Mouse (Mus musculus): ENCODE results near the gene Fam57b. TPM values are rescaled to one million over a fixed set of nuclear protein-coding genes. Genes with fewer than 3 reads are reported as not detected.

Gene Fam57b
- polyA plus RNA-seq, 1 experiment: not detected

DNA sequence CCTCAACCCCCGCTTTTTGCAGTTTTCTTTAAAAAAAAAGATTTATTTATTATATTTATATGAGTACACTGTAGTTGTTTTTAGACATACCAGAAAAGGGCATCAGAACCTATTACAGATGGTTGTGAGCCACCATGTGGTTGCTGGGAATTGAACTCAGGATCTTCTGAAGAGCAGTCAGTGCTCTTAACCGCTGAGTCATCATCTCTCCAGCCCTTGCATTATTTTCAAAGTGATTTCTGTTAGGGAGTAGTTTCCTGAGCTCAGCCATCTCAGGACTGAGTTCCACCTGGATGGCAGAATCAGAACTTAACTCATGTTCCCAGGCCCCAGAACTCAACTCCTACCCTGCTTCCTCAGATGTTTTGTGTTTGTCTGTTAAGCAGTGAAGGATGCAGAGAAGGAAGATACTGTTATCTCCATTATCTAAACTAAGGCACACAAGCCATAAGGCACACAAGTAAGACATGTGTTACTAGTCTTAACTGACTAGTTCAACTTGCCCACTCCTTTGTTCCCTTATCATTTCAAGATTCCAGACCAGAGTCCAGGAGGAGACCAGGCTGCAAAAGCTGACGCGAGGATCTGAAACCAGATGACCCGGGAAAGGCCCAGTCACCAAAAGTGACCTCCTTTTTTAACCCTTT lies 12.4 kb downstream of the Fam57b start:
- no peak for TF ChIP-seq GATA1 (IDR thresholded peaks at IDR 0.05; ENCODE audit: low read length)
- TF ChIP-seq TAL1 (IDR thresholded peaks at IDR 0.05; ENCODE audit: low read length): no peak
- peaks cover 6% of the 10 kb centered on the region; the same call in 1 of the 2 replicates for H3K27me3 ChIP-seq (ENCODE audit: control insufficient read depth)
- no peaks in the 10 kb centered on the region for H3K9me3 ChIP-seq (ENCODE audit: control insufficient read depth, low read length)
- H3K4me1 ChIP-seq (ENCODE audit: control insufficient read depth): peaks cover 37% of the 10 kb centered on the region
- H3K4me3 ChIP-seq (replicated peaks): peak overlapping the region; percentile 69
- peaks cover 7% of the 10 kb centered on the region for H3K36me3 ChIP-seq (ENCODE audit: control insufficient read depth)

DNA sequence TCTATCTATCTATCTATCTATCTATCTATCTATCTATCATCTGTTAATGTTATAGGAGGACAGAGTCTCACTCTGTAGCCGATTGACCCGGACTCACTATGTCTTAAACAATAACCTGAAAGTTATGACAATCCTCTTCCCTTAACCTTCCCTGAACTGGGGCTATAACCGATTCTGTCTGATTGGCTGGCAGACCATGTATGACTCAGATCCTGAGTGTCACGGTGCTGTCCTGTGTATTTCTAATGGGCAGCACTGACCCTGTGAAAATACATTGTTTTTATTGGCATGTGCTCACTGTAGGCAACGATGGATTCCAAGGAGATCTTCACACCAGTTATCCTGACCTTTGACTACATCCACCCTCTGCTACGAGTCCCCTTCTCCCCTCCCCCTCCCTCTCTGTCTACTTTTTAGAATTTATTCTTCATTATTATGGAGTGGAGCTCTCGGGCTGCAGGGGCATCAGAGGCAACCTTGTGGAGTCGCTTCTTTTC lies 18.3 kb downstream of the Fam57b start:
- no peaks in the 10 kb centered on the region; the same call in none of the 2 replicates for H3K4me1 ChIP-seq (ENCODE audit: control insufficient read depth)
- no peaks in the 10 kb centered on the region for H3K36me3 ChIP-seq (ENCODE audit: control insufficient read depth)
- no peak overlapping the region for H3K4me3 ChIP-seq (replicated peaks)
- TF ChIP-seq GATA1 (IDR thresholded peaks at IDR 0.05; ENCODE audit: low read length) (no peak), TAL1 (IDR thresholded peaks at IDR 0.05; ENCODE audit: low read length) (no peak)
- peaks cover 6% of the 10 kb centered on the region for H3K9me3 ChIP-seq (ENCODE audit: control insufficient read depth, low read length)
- peaks cover 6% of the 10 kb centered on the region; the same call in 1 of the 2 replicates for H3K27me3 ChIP-seq (ENCODE audit: control insufficient read depth)

DNA sequence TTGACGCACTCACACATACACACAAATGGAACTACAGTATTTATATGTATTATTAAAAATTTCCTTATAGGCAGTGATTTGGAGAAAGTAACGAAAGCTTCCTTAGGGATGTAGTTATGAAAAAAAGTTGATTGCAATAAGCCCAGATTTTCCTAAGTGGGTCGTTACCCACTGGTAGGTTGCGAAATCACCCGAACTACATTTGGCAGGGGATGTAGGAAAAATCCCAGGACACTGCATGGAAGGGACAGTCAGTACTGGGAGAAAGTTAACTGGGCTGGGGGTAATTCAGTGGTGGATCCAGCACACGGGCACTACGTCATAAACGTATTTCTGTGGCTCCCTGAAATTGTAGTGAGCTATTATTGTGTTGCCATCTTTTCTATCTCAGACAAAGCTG lies 19.0 kb downstream of the Fam57b start:
- H3K4me3 ChIP-seq (replicated peaks): no peak overlapping the region
- no peaks in the 10 kb centered on the region for H3K36me3 ChIP-seq (ENCODE audit: control insufficient read depth)
- peaks cover 6% of the 10 kb centered on the region; the same call in 1 of the 2 replicates for H3K27me3 ChIP-seq (ENCODE audit: control insufficient read depth)
- no peak for TF ChIP-seq TAL1 (IDR thresholded peaks at IDR 0.05; ENCODE audit: low read length)
- no peak for TF ChIP-seq GATA1 (IDR thresholded peaks at IDR 0.05; ENCODE audit: low read length)
- peaks cover 6% of the 10 kb centered on the region for H3K9me3 ChIP-seq (ENCODE audit: control insufficient read depth, low read length)
- H3K4me1 ChIP-seq (ENCODE audit: control insufficient read depth): no peaks in the 10 kb centered on the region; the same call in none of the 2 replicates

DNA sequence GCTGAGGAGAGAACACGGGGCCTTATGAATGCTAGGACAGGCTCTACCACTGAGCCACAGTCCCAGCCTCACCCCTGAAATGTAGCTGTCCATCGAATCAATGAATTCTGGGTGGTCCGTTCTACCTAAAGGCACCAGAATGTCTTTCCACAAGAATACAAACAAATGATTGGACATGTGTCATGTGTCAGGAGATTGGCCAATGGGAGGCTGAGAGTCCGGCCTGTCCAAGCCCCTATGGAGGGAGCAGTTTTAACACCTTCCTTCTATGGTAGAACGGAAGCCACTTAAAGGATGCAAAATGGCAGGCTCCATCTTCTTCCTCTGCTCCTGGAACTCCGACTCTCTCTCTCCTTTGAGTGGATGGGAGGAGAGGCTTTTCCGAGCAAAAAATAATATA lies 20.1 kb downstream of the Fam57b start:
- Histone ChIP-seq H3K4me3 (replicated peaks) (no peak overlapping the region), H3K36me3 (ENCODE audit: control insufficient read depth) (no peaks in the 10 kb centered on the region), H3K4me1 (ENCODE audit: control insufficient read depth) (peaks cover 5% of the 10 kb centered on the region), H3K27me3 (ENCODE audit: control insufficient read depth) (peaks cover 13% of the 10 kb centered on the region), H3K9me3 (ENCODE audit: control insufficient read depth, low read length) (peaks cover 6% of the 10 kb centered on the region)
- TF ChIP-seq TAL1 (IDR thresholded peaks at IDR 0.05; ENCODE audit: low read length) (no peak), GATA1 (IDR thresholded peaks at IDR 0.05; ENCODE audit: low read length) (no peak)

DNA sequence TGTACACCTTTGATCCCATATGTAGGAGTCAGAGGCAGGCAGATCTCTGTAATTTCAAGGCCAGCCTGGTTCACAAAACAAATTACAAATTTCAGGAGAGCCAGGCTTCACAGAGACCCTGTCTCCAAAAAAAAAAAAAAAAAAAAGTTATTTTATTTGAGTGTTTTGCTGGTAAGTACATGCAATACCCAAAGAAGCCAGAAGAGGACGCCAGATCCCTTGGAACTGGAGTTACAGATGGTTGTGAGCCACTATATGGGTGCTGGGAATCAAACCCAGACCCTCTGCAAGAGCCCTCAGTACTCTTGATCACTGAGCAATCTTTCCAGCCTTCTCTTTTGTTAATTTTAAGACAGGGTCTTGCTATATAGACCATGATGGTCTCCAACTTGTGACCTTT lies 21.4 kb downstream of the Fam57b start:
- no peak for TF ChIP-seq TAL1 (IDR thresholded peaks at IDR 0.05; ENCODE audit: low read length)
- TF ChIP-seq GATA1 (IDR thresholded peaks at IDR 0.05; ENCODE audit: low read length): no peak
- Histone ChIP-seq H3K36me3 (ENCODE audit: control insufficient read depth) (no peaks in the 10 kb centered on the region), H3K9me3 (ENCODE audit: control insufficient read depth, low read length) (peaks cover 6% of the 10 kb centered on the region), H3K27me3 (ENCODE audit: control insufficient read depth) (peaks cover 24% of the 10 kb centered on the region), H3K4me1 (ENCODE audit: control insufficient read depth) (peaks cover 5% of the 10 kb centered on the region), H3K4me3 (replicated peaks) (no peak overlapping the region)

DNA sequence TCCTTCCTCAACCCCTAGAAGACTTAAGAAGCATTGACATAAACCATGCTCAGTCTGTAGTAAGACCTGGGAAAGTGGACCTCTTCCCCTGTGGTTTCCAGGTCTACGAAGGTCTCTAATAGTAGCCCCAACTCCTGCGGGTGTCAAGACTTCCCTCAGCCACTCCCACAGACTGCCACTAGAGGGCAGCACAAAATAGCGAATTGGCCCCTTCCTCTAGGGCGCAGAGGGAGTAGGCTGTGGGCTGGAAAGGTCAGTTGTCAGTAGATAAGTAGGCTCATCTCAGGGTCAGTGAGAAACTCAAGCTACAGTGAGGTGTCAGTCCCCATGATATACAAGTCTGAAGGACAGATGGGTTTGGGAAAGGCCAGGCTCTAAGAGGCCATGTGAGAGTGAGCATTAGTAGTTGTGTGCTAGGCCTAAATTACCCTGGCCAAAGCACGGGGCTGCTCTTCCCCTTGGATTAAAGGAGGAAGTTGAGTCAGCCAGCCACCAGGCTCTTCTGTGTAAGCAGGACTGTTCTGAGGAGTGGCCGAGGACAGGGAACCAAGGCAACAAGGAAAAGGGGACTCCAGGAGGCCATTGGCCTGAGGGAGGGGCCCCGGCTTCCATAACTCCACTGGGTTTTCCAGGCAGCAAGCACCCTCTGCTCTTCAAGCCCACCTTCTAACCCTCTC lies 24.5 kb downstream of the Fam57b start:
- Histone ChIP-seq H3K4me1 (ENCODE audit: control insufficient read depth) (peaks cover 5% of the 10 kb centered on the region), H3K27me3 (ENCODE audit: control insufficient read depth) (peaks cover 42% of the 10 kb centered on the region), H3K9me3 (ENCODE audit: control insufficient read depth, low read length) (peaks cover 6% of the 10 kb centered on the region), H3K36me3 (ENCODE audit: control insufficient read depth) (no peaks in the 10 kb centered on the region), H3K4me3 (replicated peaks) (no peak overlapping the region)
- TF ChIP-seq GATA1 (IDR thresholded peaks at IDR 0.05; ENCODE audit: low read length) (no peak), TAL1 (IDR thresholded peaks at IDR 0.05; ENCODE audit: low read length) (no peak)

DNA sequence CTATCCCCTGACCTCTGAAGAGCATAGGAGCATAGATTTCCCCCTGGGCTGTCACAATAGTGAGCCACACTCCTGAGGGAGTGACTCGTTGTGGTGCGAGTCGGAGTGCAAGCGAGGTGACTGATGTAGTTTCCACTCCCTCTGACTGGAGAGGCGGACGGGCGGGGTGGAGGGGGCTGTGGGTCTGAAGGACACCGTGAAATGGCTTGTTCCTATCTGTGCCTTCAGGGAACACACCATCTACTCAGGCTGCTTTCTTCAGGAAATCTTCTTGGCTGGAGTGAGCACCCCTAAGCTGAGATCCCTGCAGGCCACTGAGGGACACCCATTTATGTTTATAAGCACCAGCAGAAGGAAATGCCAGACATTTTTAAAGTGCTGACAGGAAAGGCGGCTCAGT lies 25.3 kb downstream of the Fam57b start:
- no peak for TF ChIP-seq TAL1 (IDR thresholded peaks at IDR 0.05; ENCODE audit: low read length)
- no peak for TF ChIP-seq GATA1 (IDR thresholded peaks at IDR 0.05; ENCODE audit: low read length)

DNA sequence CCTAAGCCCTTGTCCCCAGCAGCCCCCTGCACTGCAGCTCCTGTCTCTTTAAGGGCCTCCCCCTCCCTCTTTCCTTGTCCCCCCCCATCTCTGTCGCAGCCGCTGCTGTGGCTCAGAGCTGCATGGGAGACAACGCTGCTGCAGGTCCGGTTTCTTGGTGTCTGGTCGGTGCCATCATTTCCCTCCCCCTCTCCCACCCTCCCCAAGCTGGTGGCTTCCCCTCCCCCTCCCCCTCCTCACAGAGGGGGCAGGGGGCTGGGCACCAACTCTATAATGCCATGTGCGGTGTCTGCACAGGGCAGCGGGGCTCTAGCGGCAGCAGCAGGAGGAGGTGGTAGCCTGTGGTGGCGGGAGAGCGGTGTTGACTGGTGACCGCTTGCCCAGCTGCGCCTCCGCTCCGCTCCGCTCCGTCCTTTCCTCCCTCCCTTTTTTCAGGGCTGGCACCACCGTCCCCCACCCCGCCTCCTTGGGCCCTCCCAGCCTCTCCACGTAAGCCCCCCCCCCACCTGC lies 25.8 kb downstream of the Fam57b start:
- Histone ChIP-seq H3K4me3 (replicated peaks) (no peak overlapping the region), H3K27me3 (ENCODE audit: control insufficient read depth) (peaks cover 44% of the 10 kb centered on the region), H3K9me3 (ENCODE audit: control insufficient read depth, low read length) (peaks cover 6% of the 10 kb centered on the region), H3K4me1 (ENCODE audit: control insufficient read depth) (peaks cover 5% of the 10 kb centered on the region), H3K36me3 (ENCODE audit: control insufficient read depth) (no peaks in the 10 kb centered on the region)
- TF ChIP-seq GATA1 (IDR thresholded peaks at IDR 0.05; ENCODE audit: low read length): no peak
- TF ChIP-seq TAL1 (IDR thresholded peaks at IDR 0.05; ENCODE audit: low read length): no peak

More for the DNA sequence above, 25.3 kb downstream of the Fam57b start:
- Histone ChIP-seq H3K9me3 (ENCODE audit: control insufficient read depth, low read length) (peaks cover 6% of the 10 kb centered on the region), H3K36me3 (ENCODE audit: control insufficient read depth) (no peaks in the 10 kb centered on the region), H3K27me3 (ENCODE audit: control insufficient read depth) (peaks cover 44% of the 10 kb centered on the region), H3K4me3 (replicated peaks) (no peak overlapping the region), H3K4me1 (ENCODE audit: control insufficient read depth) (peaks cover 5% of the 10 kb centered on the region)

DNA sequence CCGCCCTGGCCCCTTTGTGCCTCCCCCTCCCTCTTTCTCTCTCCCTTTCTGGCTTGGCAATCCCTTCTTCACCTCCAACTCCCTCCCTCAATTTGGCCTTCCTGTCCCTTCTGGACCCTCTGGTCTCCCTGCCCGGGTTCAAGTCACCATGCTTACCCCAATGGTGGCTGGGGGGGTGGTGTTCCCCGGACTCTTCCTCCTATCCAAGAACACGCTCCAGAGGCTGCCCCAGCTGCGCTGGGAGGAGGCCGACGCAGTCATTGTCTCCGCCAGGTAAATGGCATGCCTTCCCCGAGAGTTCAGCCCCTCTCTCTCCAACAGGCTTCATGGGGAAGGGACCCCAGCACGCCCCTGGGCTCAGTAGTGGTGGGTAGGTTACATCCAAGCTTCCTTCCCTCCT lies 26.5 kb downstream of the Fam57b start:
- TF ChIP-seq TAL1 (IDR thresholded peaks at IDR 0.05; ENCODE audit: low read length): no peak
- no peak for TF ChIP-seq GATA1 (IDR thresholded peaks at IDR 0.05; ENCODE audit: low read length)
- Histone ChIP-seq H3K27me3 (ENCODE audit: control insufficient read depth) (peaks cover 48% of the 10 kb centered on the region), H3K4me3 (replicated peaks) (no peak overlapping the region), H3K9me3 (ENCODE audit: control insufficient read depth, low read length) (peaks cover 4% of the 10 kb centered on the region), H3K4me1 (ENCODE audit: control insufficient read depth) (peaks cover 5% of the 10 kb centered on the region), H3K36me3 (ENCODE audit: control insufficient read depth) (no peaks in the 10 kb centered on the region)

Data from erythroblast, embryonic 14.5 days (primary cell).